Mouse (Mus musculus): ENCODE measurements around the gene Zfp11. TPM values are rescaled to one million over a fixed set of nuclear protein-coding genes. Genes with fewer than 3 reads are reported as not detected.
A peak's percentile ranks its signal among the peaks of the same experiment; 100 is the strongest.
"Not testable (repeated sequence)": the region's sequence is repeated elsewhere in the genome, so short reads cannot be mapped to it uniquely, and the experiment has no call there.

Gene Zfp11
- total RNA-seq (2021), result 1 to 10 TPM; 3.2 to 4.4 TPM
- long read RNA-seq, experiment 1, partial matches to known transcripts, result 3 of 3 reads
- long read RNA-seq, experiment 1, other reads (novel, unspliced or antisense), result 0 of 3 reads
- long read RNA-seq, experiment 2, partial matches to known transcripts, result 1 of 6 reads
- long read RNA-seq, experiment 2, other reads (novel, unspliced or antisense), result 2 of 6 reads

- peak; percentile 89 for DNase-seq
Observed at GRCm38 (mm10) chr5:129670036-129670458, at the start of gene Zfp11. TSS of gene Zfp11 (minus strand) at chr5:129670099.

- DNase-seq, result no peak
Observed at GRCm38 (mm10) chr5:129717016-129717415, 47.1 kb upstream of the Zfp11 start.

- DNase-seq, result peak; percentile 96
Observed at GRCm38 (mm10) chr5:129715326-129715861, 45.5 kb upstream of the Zfp11 start, which contains the start of gene Mrps17. TSS of gene Mrps17 (plus strand) at chr5:129715497.

GRCm38 (mm10) chr5:129708412-129708811 is 38.5 kb upstream of the Zfp11 start, which contains the start of gene Sept14:
TSS of gene Sept14 (minus strand) at chr5:129708512.
- no peak for DNase-seq

- DNase-seq, result no peak
Observed at GRCm38 (mm10) chr5:129703368-129703767, 33.5 kb upstream of the Zfp11 start.

GRCm38 (mm10) chr5:129701706-129702105 is 31.8 kb upstream of the Zfp11 start:
- no peak for DNase-seq

GRCm38 (mm10) chr5:129700506-129700905 is 30.6 kb upstream of the Zfp11 start:
- no peak for DNase-seq

GRCm38 (mm10) chr5:129690528-129690927 is 20.6 kb upstream of the Zfp11 start:
- no peak for DNase-seq

- peak; percentile 66 for DNase-seq
Observed at GRCm38 (mm10) chr5:129687621-129688020, 17.7 kb upstream of the Zfp11 start.

- not testable (repeated sequence) for DNase-seq
Observed at GRCm38 (mm10) chr5:129685141-129685540, 15.2 kb upstream of the Zfp11 start.

- DNase-seq, result no peak
Observed at GRCm38 (mm10) chr5:129669453-129670035, 355 bp downstream of the Zfp11 start.

- no peak for DNase-seq
Observed at GRCm38 (mm10) chr5:129667851-129668250, 2.0 kb downstream of the Zfp11 start.

GRCm38 (mm10) chr5:129666271-129666909 is 3.5 kb downstream of the Zfp11 start:
- no peak for DNase-seq

GRCm38 (mm10) chr5:129664090-129664489 is 5.8 kb downstream of the Zfp11 start:
- no peak for DNase-seq

GRCm38 (mm10) chr5:129657931-129658330 is 12.0 kb downstream of the Zfp11 start:
- DNase-seq, result no peak

- no peak for DNase-seq
Observed at GRCm38 (mm10) chr5:129657016-129657415, 12.9 kb downstream of the Zfp11 start.

GRCm38 (mm10) chr5:129650858-129651257 is 19.0 kb downstream of the Zfp11 start:
- no peak for DNase-seq

- DNase-seq, result not testable (repeated sequence)
Observed at GRCm38 (mm10) chr5:129632270-129633250, 37.3 kb downstream of the Zfp11 start.

GRCm38 (mm10) chr5:129626586-129626985 is 43.3 kb downstream of the Zfp11 start:
- not testable (repeated sequence) for DNase-seq

GRCm38 (mm10) chr5:129626099-129626498 is 43.8 kb downstream of the Zfp11 start:
- no peak for DNase-seq

- no peak for DNase-seq
Observed at GRCm38 (mm10) chr5:129621361-129621760, 48.5 kb downstream of the Zfp11 start.

- DNase-seq, result not testable (repeated sequence)
Observed at GRCm38 (mm10) chr5:129620600-129620999, 49.3 kb downstream of the Zfp11 start.

Measured in adrenal gland, postnatal 10 days (tissue).